Mouse (Mus musculus): ENCODE measurements around the gene Hcn2.

The Hcn2 gene

DNA sequence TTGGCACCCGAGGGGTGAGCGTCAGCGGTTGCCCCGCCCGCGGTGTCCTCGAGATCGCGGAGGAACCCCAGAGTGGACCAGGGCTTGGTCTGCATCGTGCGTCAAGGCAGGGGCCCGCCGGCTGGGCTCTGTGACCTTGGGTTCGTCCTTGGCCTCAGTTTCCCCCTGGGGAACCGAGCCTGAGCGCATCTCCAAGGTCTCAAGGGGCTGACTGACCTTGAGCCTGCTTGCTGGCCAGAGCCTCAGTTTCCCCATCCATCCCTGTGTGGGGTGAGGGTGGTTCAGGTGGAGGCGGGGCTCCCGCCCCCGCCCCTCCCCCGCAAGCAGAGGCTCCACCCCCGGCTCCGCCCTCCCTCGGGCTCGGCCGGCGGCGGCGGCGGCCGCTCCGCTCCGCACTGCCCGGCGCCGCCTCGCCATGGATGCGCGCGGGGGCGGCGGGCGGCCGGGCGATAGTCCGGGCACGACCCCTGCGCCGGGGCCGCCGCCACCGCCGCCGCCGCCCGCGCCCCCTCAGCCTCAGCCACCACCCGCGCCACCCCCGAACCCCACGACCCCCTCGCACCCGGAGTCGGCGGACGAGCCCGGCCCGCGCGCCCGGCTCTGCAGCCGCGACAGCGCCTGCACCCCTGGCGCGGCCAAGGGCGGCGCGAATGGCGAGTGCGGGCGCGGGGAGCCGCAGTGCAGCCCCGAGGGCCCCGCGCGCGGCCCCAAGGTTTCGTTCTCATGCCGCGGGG is at the start of gene Hcn2:
TSS of gene Hcn2 (plus strand) at position 381 of the 734 bp plus-strand sequence.
- no peak for DNase-seq

DNA sequence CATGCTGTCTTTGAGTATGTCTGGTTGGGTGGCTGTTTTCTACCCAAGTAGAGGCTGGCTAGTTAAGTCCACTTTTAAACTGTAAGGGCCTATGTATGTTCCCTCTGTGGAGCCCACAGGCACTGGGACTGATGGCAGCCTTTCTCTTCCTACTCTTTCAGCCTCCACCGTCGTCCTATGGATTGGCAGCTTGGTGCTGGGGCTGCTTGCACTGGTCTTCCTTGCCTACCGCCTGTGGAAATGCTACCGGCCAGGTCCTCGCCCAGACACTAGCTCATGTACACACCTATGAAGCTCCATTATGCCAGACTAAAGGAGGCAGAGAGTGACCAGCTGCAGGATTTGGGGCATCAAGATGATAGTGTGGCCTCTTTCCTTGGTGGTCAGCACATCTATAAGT is 48.4 kb upstream of the Hcn2 start:
- no peak for DNase-seq

DNA sequence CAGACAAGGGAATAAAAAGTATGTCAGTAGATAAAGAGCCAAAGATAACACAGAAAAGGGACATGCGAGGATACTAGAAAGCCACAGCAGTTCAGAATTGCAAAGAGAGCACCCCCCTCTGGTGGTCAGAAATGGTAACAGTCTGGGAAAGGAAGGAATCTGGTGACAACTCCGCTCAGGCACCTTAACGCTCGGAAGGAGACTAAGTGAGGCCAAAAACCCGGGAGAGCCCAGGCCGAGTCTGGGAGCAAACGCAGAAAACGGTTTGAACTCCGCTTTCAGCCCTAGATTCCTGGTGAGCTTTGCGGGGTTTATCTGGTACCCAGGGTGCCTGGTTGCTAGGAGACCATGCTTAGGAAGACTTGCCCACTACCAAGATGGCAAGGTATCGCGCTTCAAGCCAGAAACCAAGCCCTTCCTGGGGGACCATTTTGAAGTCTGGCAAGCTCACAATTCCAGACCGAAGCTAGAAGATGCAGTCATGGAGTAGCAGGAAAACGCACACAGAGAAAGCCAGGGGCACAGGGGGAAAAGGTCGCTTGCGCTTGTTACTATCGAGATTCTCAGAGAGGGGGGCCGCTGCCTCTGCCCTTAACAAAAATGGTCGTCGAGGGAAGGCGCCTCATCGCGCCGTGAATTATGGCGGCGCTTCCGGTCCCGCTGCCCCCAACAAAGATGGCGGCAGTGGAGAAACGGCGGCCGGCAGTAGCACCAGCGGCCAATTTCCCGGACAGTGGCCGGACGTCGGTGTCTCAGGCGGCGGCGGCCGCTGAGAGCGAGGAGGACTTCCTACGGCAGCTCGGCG is 47.5 kb upstream of the Hcn2 start, which contains the start of gene Tpgs1:
TSS of gene Tpgs1 (plus strand) at position 599 of the 805 bp plus-strand sequence.
- peak; percentile 85 for DNase-seq

DNA sequence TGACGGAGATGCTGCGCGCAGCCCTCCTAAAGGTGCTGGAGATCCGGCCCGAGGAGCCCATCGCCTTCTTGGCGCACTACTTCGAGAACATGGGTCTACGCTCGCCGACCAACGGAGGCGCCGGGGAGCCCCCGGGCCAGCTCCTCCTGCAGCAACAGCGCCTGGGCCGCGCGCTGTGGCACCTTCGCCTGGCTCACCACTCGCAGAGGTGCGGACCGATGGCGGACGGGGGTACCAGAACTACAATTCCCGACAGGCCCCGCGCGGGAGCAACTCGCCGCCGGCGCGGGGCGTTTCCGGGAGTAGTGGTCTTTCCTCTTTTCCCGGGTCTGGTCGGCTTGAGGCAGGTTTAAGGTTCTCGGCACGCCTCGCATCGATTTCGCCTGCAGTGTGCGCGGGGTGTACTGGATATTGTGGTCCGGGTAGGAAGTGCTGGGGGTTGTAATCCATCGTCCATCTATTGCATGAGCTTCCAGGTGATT is 46.8 kb upstream of the Hcn2 start:
- peak; percentile 81 for DNase-seq

DNA sequence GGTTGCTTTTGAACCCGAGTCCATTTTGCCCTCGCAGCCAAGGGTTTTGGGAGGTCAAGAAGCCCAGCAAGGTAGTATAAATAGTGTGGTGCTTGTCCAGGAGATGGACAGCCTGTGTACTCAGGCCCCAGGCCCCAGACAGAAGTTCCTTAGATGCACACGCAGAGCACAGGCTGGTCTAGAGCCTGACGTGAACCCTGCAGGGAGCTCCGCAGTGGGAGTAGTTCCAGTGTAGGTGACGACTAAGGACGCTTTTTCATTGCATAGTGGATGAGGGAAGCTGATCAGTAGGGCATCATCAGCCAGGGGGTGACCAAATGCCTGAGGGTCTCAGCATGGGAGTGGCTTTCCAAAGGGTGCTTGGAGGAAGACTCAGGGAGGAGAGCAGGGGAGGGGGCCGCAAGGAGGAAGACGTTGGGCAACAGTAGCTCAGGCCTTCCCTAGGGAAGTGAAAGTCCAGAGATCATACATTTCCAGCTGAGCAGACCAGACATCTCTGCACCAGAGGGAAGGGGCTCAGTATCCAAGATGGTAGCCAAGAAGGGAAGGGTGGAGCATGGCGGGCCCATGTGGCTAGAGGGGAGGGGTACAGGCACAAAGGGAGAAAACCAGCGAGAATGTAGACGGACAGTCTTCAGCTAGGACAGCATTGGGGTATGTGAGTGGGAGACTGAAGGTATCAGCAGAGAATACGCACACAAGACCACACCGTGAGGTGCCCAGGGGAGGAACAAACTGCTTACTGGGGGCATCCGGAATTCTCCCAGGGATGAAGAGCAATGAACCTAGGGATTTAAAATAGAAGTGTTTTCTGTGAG is 46.2 kb upstream of the Hcn2 start:
- DNase-seq = no peak

DNA sequence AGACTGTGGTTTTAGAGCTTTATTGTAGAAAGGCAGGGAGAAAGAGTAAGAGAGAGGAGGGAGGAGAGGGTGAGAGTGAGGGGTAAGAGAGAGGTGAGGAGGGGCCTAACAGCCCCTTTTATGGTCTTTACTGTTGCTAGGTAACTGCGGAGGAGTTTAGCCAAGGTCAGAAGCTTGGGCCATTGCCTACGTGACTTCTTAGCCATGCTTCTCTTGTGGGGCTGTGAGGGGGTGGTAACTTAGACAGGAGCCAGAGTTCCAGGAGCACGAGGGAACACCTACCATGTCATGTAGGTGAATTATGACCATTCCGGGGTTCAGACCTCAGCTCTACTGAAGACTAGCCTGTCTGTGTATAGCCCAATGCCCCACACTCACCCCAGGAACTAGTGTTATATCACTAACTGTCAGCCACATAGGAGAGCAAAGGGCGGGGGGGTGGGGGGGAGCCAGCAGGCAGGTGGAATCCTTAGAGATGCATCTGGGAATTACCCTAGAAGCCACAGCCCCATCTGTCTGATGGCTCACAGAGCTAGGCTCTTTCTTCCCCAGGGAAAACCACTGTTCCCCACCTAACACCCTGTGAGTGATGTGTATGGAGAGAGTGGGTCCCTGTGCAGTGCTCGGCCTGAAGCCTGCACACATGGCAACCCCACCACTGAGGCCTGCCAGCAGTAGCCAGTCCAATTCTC is 44.9 kb upstream of the Hcn2 start:
- no peak for DNase-seq

DNA sequence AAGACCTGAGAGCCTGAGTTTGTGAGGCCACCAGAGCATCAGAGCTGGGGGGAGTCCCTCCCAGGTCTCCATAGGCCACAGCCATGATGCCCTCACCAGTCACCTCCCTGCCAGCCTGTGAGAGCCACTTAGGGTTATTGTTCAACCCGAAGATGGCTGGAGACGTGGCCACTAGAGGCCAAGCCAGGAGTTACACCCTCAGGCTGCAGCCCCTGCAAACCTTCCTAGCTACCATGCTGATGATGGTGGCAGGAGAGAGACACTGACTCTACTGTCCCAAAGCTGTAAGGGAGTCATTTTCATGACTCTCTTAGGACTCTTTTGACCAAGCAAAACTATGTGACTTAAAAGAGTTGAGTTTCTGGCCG is 44.4 kb upstream of the Hcn2 start:
- no peak for DNase-seq

DNA sequence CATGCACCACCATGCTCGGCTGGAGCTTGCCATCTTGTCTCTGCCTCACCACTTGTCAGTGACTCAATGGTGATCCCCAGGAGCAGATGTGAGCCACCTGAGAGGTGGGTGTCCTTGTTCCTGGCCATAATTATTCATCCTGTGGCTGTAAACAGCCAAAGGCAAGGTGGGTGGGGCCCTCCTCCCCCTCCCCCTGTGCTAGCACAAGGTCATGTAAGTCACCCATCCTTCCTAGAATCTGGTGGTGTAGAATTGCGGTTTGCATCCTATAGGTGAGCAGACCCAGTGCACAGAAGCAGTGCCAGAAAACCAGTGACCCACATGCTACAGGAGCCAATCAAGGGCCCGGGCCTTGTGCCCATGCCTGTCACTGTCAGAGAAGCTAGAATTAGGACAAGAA is 43.4 kb upstream of the Hcn2 start:
- no peak for DNase-seq

DNA sequence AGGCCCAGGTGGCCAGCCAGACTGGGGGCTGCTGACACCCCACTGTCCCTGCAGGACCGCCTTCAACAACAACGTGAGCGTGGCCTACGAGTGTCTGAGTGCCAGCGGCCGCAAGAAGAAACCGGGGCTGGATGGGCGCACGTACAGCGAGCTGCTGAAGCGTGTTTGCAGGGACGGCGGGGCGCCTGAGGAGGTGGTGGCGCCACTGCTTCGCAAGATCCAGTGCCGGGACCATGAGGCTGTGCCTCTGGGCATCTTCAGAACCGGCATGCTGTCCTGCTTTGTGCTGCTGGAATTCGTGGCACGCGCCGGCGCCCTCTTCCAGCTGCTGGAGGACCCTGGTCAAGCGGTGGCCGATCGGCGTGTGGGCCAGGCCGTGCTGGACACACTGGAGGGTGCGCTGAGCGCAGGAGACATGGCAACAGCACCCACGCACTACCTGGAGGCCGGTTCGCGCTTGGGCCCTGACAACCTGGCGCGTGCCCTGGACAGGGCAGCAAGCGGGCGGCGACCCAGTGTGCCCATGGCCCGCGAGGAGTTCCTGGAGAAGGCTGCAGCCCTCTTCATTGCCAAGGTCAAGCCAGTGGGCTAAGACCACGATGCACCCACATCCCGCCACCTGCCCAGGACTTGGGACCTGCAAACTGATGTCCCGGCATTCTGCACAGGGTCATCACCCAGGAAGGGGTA is 40.9 kb upstream of the Hcn2 start:
- no peak for DNase-seq

DNA sequence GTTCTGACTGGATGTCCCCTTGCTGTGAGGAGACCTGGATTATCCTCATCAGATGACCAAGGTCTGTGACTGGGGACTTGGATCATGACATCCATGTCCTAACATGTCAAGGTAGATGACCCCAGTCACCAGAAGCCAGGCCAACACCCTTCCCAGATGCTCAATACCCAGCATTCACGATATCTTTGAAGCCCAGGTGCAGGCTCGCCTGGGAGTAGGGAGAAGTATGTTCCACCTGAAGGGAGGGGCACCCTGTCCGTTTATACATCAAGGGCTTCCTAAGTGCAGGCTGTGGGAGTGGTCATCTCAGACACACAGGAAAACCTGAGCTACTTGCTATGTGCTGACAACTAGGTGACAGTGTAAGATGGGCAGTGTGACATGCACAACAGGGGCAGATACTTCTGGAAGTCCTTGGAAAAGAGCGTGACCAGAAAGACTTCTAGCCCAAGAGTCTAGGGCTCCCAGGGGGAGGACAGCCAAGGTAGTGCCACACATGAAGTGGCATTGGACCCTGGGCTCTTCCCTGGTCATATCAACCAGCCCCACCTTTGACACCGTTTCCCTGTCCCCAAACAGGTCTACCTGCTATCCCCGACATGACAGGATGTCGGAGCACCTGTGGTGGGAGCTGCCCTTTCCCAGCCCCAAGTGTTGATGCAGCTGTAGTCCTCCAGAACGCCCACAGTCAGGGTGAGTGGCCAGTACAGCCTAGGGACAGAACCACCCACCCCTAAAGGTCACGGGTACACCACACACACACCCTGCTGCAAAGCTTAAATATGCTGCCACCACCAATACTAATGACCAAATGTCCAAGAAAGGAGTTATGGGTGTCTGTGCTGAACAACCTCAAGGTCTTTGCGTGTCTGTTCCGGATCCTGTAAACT is 35.6 kb upstream of the Hcn2 start:
- DNase-seq = no peak

DNA sequence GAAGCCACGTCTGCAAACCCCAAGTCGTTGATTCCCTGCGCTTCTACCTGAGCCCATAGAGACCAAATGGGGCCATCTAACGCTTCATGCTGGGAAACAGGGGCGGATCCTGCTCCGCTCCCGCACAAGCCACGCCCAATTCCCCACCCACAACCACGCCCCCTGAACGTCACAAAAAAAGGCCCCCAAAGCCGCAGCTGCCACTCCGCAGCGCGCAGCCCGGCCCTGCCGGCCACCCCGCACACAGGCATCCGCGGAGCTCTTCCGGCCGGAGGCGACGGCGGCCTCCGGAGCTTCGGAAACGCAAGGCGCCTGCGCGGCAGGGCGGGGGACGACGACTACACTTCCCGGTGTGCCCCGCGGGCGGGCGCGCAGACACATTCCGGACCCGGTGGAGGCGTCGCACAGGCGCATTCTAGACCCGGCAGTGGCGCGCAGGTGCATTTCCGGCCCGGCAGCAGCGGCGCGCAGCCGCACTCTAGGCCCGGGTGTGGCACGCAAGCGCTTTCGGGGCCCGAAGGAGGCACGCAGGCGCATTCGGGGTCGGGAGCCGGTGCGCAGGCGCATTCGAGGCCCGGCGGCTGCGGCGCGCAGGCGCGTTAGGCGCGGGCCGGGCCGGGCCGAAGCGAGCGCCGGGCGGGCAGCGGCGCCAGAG is 34.7 kb upstream of the Hcn2 start, which contains the start of gene Cdc34:
TSS of gene Cdc34 (plus strand) at position 605 of the 655 bp plus-strand sequence.
- peak; percentile 99 for DNase-seq

DNA sequence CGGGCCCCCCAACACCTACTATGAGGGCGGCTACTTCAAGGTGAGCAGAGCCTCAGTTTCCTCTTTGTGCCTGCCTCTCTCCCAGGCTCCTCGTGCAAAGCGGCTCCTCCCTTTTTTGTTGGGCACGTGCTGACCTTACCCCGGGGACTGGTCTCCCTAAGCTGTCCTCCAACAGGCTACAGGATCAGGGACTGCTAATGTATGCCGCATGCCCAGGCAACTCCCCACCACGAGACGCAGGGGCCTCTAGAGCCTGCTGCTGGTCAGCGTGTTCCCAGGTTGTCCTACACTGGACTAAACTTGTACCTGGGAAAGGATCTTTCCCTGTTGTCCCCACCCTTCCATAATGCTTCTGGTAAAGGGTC is 33.9 kb upstream of the Hcn2 start:
- DNase-seq = no peak

DNA sequence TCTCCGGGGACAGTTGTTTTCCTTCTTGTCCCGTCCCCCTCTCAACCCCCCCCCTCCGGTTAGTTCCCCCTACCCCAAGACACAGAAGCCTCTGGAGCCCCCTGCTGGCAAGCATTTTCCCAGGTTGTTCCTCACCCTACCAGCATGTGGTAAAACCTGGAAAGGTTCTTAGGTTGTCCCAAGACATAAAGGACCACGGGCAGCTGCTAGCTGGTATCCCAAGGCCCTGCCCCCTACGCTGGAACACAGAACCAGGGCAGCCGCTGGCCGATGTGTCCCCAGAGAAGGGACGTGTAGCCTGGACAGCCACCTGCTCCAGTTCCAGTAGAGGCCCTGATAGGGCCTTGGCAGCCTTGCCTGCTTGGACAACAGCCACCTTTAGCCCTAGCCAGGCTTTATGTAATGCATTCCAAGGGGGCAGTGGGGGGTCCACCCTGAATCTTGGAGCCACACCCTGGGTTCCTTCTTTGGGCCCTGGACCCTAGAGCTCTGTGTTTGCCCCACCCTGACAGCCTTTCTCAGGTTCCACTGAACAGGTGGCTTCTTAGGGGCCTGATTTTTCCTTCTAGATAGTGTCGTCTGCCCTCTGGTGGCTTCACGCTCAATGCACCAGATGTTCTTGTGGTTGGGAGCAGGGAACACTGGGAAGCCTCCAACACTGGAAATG is 33.4 kb upstream of the Hcn2 start:
- DNase-seq = peak; percentile 78

DNA sequence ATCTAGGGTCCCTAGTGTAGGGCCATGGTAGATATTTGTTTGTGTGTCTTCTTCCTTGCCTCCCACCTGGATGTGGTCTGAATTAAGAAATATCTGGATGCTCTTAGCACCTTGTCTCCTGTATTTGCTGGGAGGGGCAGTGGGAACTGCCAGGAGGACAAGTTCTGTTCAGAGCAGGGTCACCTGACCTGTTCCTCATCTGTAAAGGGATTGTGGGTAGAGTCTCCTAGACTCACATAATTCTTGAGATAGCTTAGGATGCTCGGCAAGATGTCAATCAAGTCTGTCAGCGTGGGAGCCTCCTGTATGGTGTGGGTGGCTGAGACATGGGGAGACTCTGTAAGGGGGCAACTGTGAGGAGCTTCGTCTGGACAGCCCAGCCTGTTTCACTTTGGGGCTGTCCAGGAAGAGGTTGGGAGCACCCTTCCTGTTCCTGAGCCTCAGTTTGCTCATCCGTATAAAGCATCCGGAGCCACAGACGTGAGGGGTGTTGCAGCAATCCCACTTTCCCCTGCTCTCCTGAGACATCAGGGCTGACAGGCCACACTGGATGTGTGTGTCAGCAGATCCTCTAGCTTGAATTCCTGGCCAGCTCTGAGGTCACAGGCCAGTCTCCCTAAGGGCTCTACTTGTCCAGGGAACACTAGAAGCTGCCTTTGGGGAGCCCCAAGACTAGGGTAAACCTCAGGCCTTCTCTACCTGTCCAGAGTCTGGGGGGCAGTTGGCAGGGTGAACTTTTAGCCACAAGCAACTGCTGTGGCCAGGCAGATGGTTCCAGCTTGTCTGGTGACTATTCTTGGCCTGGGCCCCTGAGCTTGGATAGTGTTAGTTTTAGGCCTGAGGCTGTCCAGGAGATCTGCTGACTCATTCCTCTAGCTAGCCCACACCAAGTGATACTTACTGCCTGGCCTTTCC is 32.5 kb upstream of the Hcn2 start:
- no peak for DNase-seq

DNA sequence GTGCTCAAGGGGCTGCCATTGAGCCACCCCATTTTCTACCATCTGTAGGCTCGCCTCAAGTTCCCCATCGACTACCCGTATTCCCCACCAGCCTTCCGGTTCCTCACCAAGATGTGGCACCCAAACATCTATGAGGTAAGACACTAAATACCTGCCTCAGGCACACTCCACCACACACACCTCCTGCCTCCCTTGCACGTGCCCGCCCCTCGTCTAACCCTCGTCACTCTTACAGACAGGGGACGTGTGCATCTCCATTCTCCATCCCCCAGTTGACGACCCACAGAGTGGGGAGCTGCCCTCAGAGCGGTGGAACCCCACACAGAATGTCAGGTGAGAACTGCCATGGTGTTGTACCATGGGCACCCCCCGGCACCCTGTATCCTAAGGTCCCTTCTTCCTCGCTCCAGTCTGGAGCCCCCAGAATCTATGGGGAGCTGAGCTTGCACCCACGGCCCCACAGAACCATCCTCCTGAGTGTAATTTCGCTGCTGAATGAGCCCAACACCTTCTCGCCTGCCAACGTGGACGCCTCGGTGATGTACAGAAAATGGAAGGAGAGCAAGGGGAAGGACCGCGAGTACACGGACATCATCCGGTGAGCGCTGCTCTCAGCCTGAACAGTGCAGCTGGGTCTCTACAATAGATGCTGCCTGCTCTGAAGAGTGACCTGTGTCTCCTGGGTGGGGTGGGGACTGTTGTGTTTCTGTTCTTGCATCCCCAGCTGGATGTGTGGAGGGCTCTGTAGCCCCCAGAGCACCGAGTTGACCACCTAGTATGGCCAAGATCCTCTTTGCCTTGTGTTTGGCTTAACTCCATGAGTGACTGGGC is 31.4 kb upstream of the Hcn2 start:
- DNase-seq = no peak

DNA sequence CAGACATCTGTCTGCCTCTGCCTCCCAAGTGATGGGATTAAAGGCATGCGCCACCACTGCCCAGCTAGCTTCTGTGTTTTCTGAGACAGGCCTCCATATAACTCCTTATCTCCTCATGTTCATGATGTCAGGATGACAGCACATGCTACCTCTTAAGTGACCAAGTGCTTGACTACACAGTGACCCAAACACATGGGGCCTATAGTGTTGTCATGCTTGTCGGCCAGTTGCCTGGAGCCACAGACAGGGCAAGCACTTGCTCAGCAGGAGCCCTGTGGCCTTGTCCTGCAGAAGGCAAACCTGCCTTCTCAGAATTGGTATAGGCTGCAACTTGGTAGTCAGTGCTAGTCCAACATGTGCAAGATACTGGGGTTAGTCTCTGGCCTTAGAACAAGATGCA is 30.2 kb upstream of the Hcn2 start:
- DNase-seq = no peak

DNA sequence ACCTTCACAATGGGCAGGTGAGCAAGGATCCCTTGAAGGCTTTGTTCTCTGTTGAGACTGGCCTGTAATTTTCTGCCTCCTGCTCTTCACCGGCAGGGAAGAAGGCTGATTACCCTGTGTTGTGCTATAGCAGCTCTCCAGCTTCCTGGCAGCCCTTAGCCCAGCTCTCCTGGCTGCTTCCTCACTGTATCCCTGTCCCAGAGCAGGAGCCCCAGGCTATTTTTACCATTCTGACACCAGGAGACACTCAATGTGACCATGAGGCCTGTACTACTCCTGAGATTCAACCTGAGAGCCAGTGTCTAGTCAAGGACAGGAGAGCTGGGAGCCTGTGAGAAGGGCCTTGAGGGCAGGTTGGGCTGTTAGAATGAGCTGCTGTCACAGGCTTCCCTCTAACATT is 29.7 kb upstream of the Hcn2 start:
- DNase-seq = no peak

DNA sequence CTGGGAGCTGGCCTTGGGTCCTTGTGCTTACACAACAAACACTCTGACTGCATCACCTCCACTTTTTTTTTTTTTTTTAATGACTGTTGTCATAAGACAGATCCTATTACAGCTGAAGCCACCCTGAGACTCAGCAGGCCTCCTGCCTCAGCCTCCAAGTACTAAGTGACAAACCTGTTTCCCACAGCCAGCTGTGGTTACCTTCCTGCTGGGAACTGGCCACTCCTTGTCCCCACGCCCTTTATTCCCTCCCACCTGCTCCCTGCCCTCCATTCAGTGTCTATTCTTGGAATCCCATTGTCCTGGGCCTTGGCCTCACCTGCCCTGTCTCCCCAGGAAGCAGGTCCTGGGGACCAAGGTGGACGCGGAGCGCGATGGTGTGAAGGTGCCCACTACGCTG is 28.9 kb upstream of the Hcn2 start:
- DNase-seq = no peak

Measured in right cerebral cortex, postnatal 14 days (tissue).